Mouse (Mus musculus): ENCODE data around the gene Dhrs1.

The Dhrs1 gene

GRCm38 (mm10) chr14:55745180-55745860, at the start of gene Dhrs1, which contains the start of gene Nop9:
TSS of gene Dhrs1 (minus strand) at chr14:55745690.
TSS of gene Nop9 (plus strand) at chr14:55745693.
- peak; percentile 96 for DNase-seq (ENCODE audit: extremely low spot score, low spot score)

GRCm38 (mm10) chr14:55793946-55794345, 48.5 kb upstream of the Dhrs1 start:
- DNase-seq (ENCODE audit: extremely low spot score, low spot score), result no peak

- DNase-seq (ENCODE audit: extremely low spot score, low spot score), result no peak
Observed at GRCm38 (mm10) chr14:55793461-55793860, 48.0 kb upstream of the Dhrs1 start.

- no peak for DNase-seq (ENCODE audit: extremely low spot score, low spot score)
Observed at GRCm38 (mm10) chr14:55788256-55789050, 43.0 kb upstream of the Dhrs1 start, which contains the start of gene Ripk3. TSS of gene Ripk3 (minus strand) at chr14:55788865.

GRCm38 (mm10) chr14:55787731-55788130, 42.2 kb upstream of the Dhrs1 start:
- DNase-seq (ENCODE audit: extremely low spot score, low spot score), result no peak

- no peak for DNase-seq (ENCODE audit: extremely low spot score, low spot score)
Observed at GRCm38 (mm10) chr14:55785195-55785594, 39.7 kb upstream of the Dhrs1 start.

- DNase-seq (ENCODE audit: extremely low spot score, low spot score), result no peak
Observed at GRCm38 (mm10) chr14:55783958-55784235, 38.4 kb upstream of the Dhrs1 start, which contains the start of gene Adcy4. TSS of gene Adcy4 (minus strand) at chr14:55784095.

GRCm38 (mm10) chr14:55783171-55783957, 37.9 kb upstream of the Dhrs1 start:
- no peak for DNase-seq (ENCODE audit: extremely low spot score, low spot score)

GRCm38 (mm10) chr14:55782361-55782960, 37.0 kb upstream of the Dhrs1 start:
- no peak for DNase-seq (ENCODE audit: extremely low spot score, low spot score)

GRCm38 (mm10) chr14:55781310-55781709, 35.8 kb upstream of the Dhrs1 start:
- peak; percentile 66 for DNase-seq (ENCODE audit: extremely low spot score, low spot score)

GRCm38 (mm10) chr14:55780736-55781135, 35.2 kb upstream of the Dhrs1 start:
- DNase-seq (ENCODE audit: extremely low spot score, low spot score), result no peak

GRCm38 (mm10) chr14:55779656-55780055, 34.2 kb upstream of the Dhrs1 start:
- no peak for DNase-seq (ENCODE audit: extremely low spot score, low spot score)

GRCm38 (mm10) chr14:55778686-55779085, 33.2 kb upstream of the Dhrs1 start:
- no peak for DNase-seq (ENCODE audit: extremely low spot score, low spot score)

GRCm38 (mm10) chr14:55777806-55778205, 32.3 kb upstream of the Dhrs1 start:
- DNase-seq (ENCODE audit: extremely low spot score, low spot score), result no peak

- DNase-seq (ENCODE audit: extremely low spot score, low spot score), result no peak
Observed at GRCm38 (mm10) chr14:55777176-55777575, 31.7 kb upstream of the Dhrs1 start.

GRCm38 (mm10) chr14:55776711-55777110, 31.2 kb upstream of the Dhrs1 start:
- DNase-seq (ENCODE audit: extremely low spot score, low spot score), result no peak

GRCm38 (mm10) chr14:55769087-55769703, 23.7 kb upstream of the Dhrs1 start:
- DNase-seq (ENCODE audit: extremely low spot score, low spot score), result no peak

GRCm38 (mm10) chr14:55768555-55768954, 23.1 kb upstream of the Dhrs1 start:
- no peak for DNase-seq (ENCODE audit: extremely low spot score, low spot score)

- peak; percentile 72 for DNase-seq (ENCODE audit: extremely low spot score, low spot score)
Observed at GRCm38 (mm10) chr14:55767519-55768414, 22.3 kb upstream of the Dhrs1 start.

- DNase-seq (ENCODE audit: extremely low spot score, low spot score), result no peak
Observed at GRCm38 (mm10) chr14:55765696-55766095, 20.2 kb upstream of the Dhrs1 start, which contains the start of gene Ltb4r1. TSS of gene Ltb4r1 (plus strand) at chr14:55765962.

All from neural tube, embryonic 10.5 days (tissue).